Mouse (Mus musculus) cerebellum, adult 2 months (tissue): ENCODE data around the gene Amer2. TPM values are rescaled to one million over a fixed set of nuclear protein-coding genes. Genes with fewer than 3 reads are reported as not detected.
A peak's percentile ranks its signal among the peaks of the same experiment; 100 is the strongest.

ENCODE experiments used
- DNase-seq, 2 experiments: peaks; one replicate each; pipeline ENCODE4 v3.0.0; 2021
- H3K27ac ChIP-seq: fragments of 200-500 bp; 2 replicates; pipeline ENCODE4 v1.5.1; 2012; ENCODE audit warnings: low read length, control low read depth, inconsistent platforms; ENCODE audit not compliant: insufficient read depth
- H3K27me3 ChIP-seq: fragments of 200-500 bp; 2 replicates; pipeline ENCODE4 v1.6.1; 2012; ENCODE audit warnings: inconsistent platforms, mild to moderate bottlenecking, low read length, moderate library complexity; ENCODE audit not compliant: control insufficient read depth, insufficient read depth
- H3K4me1 ChIP-seq: fragments of 200-500 bp; 2 replicates; pipeline ENCODE4 v1.6.1; 2011; ENCODE audit warnings: low read length; ENCODE audit not compliant: control insufficient read depth, insufficient read depth
- H3K4me3 ChIP-seq: fragments of 200-500 bp; replicated peaks from 2 replicates; pipeline ENCODE3; 2011; ENCODE audit warnings: mild to moderate bottlenecking, low read depth, low read length, control low read depth; ENCODE audit not compliant: insufficient read depth
- CTCF ChIP-seq: fragments of 200-500 bp; IDR thresholded peaks from 2 replicates; pipeline ENCODE4 v1.5.1; 2011; ENCODE audit warnings: low read depth, mild to moderate bottlenecking, control low read depth, low read length, moderate library complexity, borderline replicate concordance; ENCODE audit not compliant: insufficient read depth
- POLR2A ChIP-seq: fragments of 200-500 bp; IDR thresholded peaks from 2 replicates; pipeline ENCODE4 v1.6.1; 2011; ENCODE audit warnings: low read length, control low read depth, borderline replicate concordance; ENCODE audit not compliant: insufficient read depth
- WGBS: fragments of 180-500 bp; shearing (Covaris S2); methylation state at CpG from one replicate; pipeline ENCODE4 v1.1.7; 2018; 5-methylcytosine and 5-hydroxymethylcytosine counted together
- polyA plus RNA-seq: library from polyadenylated mRNA; depleted of rRNA; stranded (reverse); fragments of >200 nt; gene quantifications from 2 replicates; pipeline ENCODE4 v1.2.3, GENCODE M21; 2012

Gene Amer2
- polyA plus RNA-seq, 1 experiment = 28.3 TPM

- DNase-seq = no peak
- TF ChIP-seq CTCF (no peak), POLR2A (no peak)
- 0 out of 2 replicates have a peak overlapping the region, but pooled peaks have one; percentile 4 for H3K27ac ChIP-seq
- H3K4me1 ChIP-seq = peaks cover 46% of the 10 kb centered on the region
- H3K4me3 ChIP-seq = no peak overlapping the region
- H3K27me3 ChIP-seq = no peaks in the 10 kb centered on the region
- 29% methylated on average over 5 of the region's 5 CpGs for WGBS
Measured at GRCm38 (mm10) chr14:60369667-60370315, 3.3 kb upstream of the Amer2 start.

- no peak for TF ChIP-seq POLR2A
- no peak for TF ChIP-seq CTCF
- DNase-seq = no peak
- Histone ChIP-seq H3K27ac (peak overlapping the region; percentile 97), H3K4me1 (peaks cover 36% of the 10 kb centered on the region), H3K27me3 (no peaks in the 10 kb centered on the region), H3K4me3 (peak overlapping the region; percentile 86)
- WGBS = 81% methylated on average over 2 of the region's 2 CpGs
Measured at GRCm38 (mm10) chr14:60377107-60377506, 4.0 kb downstream of the Amer2 start.

- peak overlapping the region; percentile 97 for H3K27ac ChIP-seq
- 2% methylated on average over 10 of the region's 10 CpGs for WGBS
- peak overlapping the region; percentile 86 for H3K4me3 ChIP-seq
- H3K4me1 ChIP-seq = peaks cover 32% of the 10 kb centered on the region
- DNase-seq = peak; percentile 87 to 88
- no peak for TF ChIP-seq POLR2A
- no peak for TF ChIP-seq CTCF
- H3K27me3 ChIP-seq = no peaks in the 10 kb centered on the region
Measured at GRCm38 (mm10) chr14:60377546-60377945, 4.5 kb downstream of the Amer2 start.

GRCm38 (mm10) chr14:60378057-60378565 lies 5.1 kb downstream of the Amer2 start:
- peaks cover 26% of the 10 kb centered on the region for H3K4me1 ChIP-seq
- under 1% methylated on average over 53 of the region's 53 CpGs for WGBS
- H3K27me3 ChIP-seq = no peaks in the 10 kb centered on the region
- TF ChIP-seq CTCF (no peak), POLR2A (peak; percentile 85)
- DNase-seq = peak; percentile 94 to 96
- peak overlapping the region; percentile 86 for H3K4me3 ChIP-seq
- peak overlapping the region; percentile 97 for H3K27ac ChIP-seq

- DNase-seq = peak; percentile 79 to 83
- peak overlapping the region; percentile 86 for H3K4me3 ChIP-seq
- H3K4me1 ChIP-seq = peaks cover 20% of the 10 kb centered on the region
- H3K27me3 ChIP-seq = no peaks in the 10 kb centered on the region
- WGBS = under 1% methylated on average over 74 of the region's 77 CpGs
- TF ChIP-seq CTCF (no peak), POLR2A (no peak)
- peak overlapping the region; percentile 97 for H3K27ac ChIP-seq
Measured at GRCm38 (mm10) chr14:60378566-60379322, 5.7 kb downstream of the Amer2 start.

- peak overlapping the region; percentile 97 for H3K27ac ChIP-seq
- 2% methylated on average over 20 of the region's 20 CpGs for WGBS
- H3K27me3 ChIP-seq = no peaks in the 10 kb centered on the region
- no peak for TF ChIP-seq POLR2A
- TF ChIP-seq CTCF = no peak
- peaks cover 16% of the 10 kb centered on the region for H3K4me1 ChIP-seq
- DNase-seq = peak; percentile 69 to 72
- H3K4me3 ChIP-seq = peak overlapping the region; percentile 86
Measured at GRCm38 (mm10) chr14:60379323-60379957, 6.4 kb downstream of the Amer2 start.

- H3K4me3 ChIP-seq = peak overlapping the region; percentile 86
- no peak for TF ChIP-seq POLR2A
- no peak for TF ChIP-seq CTCF
- DNase-seq = peak; percentile 48 to 63
- peak overlapping the region; percentile 97 for H3K27ac ChIP-seq
- no peaks in the 10 kb centered on the region for H3K27me3 ChIP-seq
- peaks cover 15% of the 10 kb centered on the region for H3K4me1 ChIP-seq
- 2% methylated on average over 8 of the region's 8 CpGs for WGBS
Measured at GRCm38 (mm10) chr14:60379958-60380330, 6.9 kb downstream of the Amer2 start.

- H3K27ac ChIP-seq = no peak overlapping the region
- peak overlapping the region; percentile 70 for H3K4me3 ChIP-seq
- WGBS = 19% methylated on average over 4 of the region's 4 CpGs
- no peaks in the 10 kb centered on the region for H3K27me3 ChIP-seq
- H3K4me1 ChIP-seq = peaks cover 15% of the 10 kb centered on the region
- TF ChIP-seq CTCF (no peak), POLR2A (no peak)
- DNase-seq = no peak
Measured at GRCm38 (mm10) chr14:60381671-60382070, 8.6 kb downstream of the Amer2 start.
